Mouse (Mus musculus) right cerebral cortex, adult 18-20 months (tissue): Measurements from ENCODE around the gene Ky.

Experiments used
- DNase-seq: peaks from one replicate; pipeline ENCODE4 v3.0.0; 2022; ENCODE audit warnings: mixed read lengths

Gene Ky

GRCm38 (mm10) chr9:102553781-102554180 is 48.2 kb downstream of the Ky start:
- DNase-seq = no peak

GRCm38 (mm10) chr9:102558463-102558862 is 52.9 kb downstream of the Ky start:
- no peak for DNase-seq

- DNase-seq = no peak
Measured at GRCm38 (mm10) chr9:102572888-102573287, 67.3 kb downstream of the Ky start.

GRCm38 (mm10) chr9:102577480-102577879 is 71.9 kb downstream of the Ky start:
- DNase-seq = no peak

DNA sequence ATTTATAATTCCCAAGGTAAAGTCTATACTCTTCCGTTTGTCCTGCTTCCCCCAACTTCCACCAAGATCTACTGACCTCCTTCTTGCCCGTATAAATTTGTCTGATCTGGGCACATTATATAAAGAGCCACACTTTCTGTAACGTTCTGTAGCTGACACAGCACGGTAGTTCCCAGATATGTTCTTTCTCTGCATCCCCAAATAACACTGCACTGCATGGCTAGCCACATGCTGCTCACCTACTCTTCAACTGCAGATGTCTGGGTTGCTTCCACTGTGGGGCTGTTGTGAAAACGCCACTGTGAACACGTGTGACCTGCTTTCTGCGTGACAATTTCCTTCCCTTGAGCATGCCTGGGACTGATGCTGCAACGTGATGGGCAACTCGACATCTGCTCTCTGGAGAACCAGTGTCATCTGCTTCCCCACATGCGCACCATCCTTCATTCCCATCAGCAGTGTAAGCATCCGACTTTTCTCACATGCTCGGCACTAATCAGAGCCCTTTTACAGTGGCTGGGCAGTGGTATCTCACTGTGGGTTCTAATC is 76.4 kb downstream of the Ky start:
- DNase-seq = peak; percentile 18

GRCm38 (mm10) chr9:102587347-102587746 is 81.8 kb downstream of the Ky start:
- DNase-seq = no peak

DNA sequence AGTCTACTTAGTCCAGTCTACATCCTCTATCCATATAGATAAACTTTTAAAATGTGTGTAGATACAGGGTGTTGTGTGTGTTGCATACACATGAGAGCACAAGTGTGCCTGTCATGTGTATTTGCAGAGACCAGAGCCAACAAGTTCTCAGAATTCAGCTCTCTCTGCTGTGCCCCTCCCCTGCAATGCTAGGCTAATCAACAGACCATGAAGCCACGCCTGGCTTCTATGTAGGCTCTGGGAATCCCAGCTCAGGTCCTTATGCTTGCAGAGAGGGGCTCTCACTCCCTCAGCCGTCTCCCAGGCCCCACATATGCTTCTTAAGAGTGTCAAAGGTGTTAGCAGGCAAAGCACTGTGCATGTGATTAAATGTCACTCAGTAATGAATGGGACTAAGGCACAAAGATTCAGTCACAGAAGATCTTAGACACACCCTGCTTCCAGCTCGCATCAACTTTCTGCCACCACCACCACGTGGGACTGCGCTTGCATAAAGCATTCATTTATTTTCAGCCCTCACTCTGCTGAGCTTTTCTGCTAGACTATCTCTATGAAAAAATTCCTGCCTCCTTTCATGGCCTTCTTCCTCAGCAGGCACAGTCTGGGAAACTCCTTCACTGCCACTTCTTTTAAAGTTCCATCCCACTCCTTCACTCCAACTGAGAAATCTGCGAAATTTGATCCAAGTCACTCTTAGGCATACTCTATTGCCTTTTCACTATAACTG is 89.3 kb downstream of the Ky start:
- DNase-seq = peak; percentile 58
